Mouse (Mus musculus) neural tube, embryonic 12.5 days (tissue): ENCODE measurements at regions not wholly inside any gene's neighbourhood (a gene's known extent, or its start where the extent isn't known, plus 50 kb on each side); places are given as distances from the start of the nearest gene placed in this dataset.

Experiments used
- ATAC-seq: fragments of 200-750 bp; cut with Nextera tagmentation; 2 replicates; pipeline ENCODE4 v1.8.0; 2017; ENCODE audit warnings: low read depth, mild to moderate bottlenecking, moderate TSS enrichment, moderate library complexity; ENCODE audit not compliant: low FRiP score
- H3K27ac ChIP-seq: fragments of 300-500 bp; sonication (generic); 2 replicates; pipeline ENCODE4 v1.5.1; 2016
- H3K27me3 ChIP-seq: fragments of 300-500 bp; sonication (generic); replicated peaks from 2 replicates; pipeline ENCODE4 v1.6.1; 2016; ENCODE audit warnings: mild to moderate bottlenecking
- H3K36me3 ChIP-seq: fragments of 300-500 bp; sonication (generic); 2 replicates; pipeline ENCODE4 v1.6.1; 2016; ENCODE audit warnings: mild to moderate bottlenecking
- H3K4me1 ChIP-seq: fragments of 300-500 bp; sonication (generic); 2 replicates; pipeline ENCODE4 v1.6.1; 2016
- H3K4me2 ChIP-seq: fragments of 300-500 bp; sonication (generic); replicated peaks from 2 replicates; pipeline ENCODE4 v1.6.1; 2016; ENCODE audit warnings: mild to moderate bottlenecking
- H3K4me3 ChIP-seq: fragments of 300-500 bp; sonication (generic); 2 replicates; pipeline ENCODE4 v1.5.1; 2016
- H3K9ac ChIP-seq: fragments of 300-500 bp; sonication (generic); 2 replicates; pipeline ENCODE4 v1.6.1; 2016; ENCODE audit warnings: mild to moderate bottlenecking
- H3K9me3 ChIP-seq: fragments of 300-500 bp; sonication (generic); 2 replicates; pipeline ENCODE4 v1.6.1; 2016; ENCODE audit warnings: mild to moderate bottlenecking
- WGBS: fragments of 180-500 bp; shearing (Covaris S2); methylation state at CpG from one replicate; pipeline ENCODE4 v1.1.7; 2016; 5-methylcytosine and 5-hydroxymethylcytosine counted together

DNA sequence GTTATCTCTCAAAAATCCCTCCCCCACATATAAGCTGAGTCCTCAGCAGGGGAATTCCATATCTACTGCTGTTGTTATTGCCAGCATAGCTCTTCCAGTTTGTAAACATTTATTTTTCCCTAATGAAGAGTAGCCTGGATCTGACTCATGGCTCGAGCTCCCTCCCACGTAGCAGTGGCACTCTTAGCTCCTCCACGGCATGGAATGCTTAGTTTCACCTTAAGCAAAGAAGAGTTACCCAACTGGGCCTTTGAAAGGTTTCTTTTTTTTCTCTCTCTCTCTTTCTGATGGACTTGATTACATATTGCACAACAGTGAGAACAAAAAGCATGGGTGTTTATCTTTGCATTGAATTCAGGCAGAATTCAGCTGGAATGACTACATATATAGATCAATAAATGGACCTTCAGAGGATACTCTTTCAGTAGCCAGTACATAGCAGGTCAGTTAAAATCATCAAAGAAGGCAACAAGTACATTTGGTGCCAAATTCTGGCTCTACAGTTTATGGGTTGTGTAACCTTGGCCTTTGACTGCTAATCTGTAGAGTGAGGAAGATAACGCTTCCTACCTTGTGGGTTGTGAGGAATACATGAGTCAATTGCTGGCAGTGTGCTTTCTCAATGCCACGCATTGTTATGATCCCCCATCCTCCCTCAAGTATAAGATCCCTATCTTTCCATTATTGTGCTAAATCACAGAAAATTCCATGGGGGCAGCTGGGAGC lies 126.2 kb upstream of the Acsl4 start:
- Histone ChIP-seq H3K9ac (no peak overlapping the region), H3K9me3 (no peaks in the 10 kb centered on the region), H3K27ac (no peak overlapping the region), H3K4me3 (no peak overlapping the region), H3K4me1 (no peaks in the 10 kb centered on the region), H3K27me3 (no peaks in the 10 kb centered on the region), H3K4me2 (no peak overlapping the region), H3K36me3 (no peaks in the 10 kb centered on the region)
- no peak for ATAC-seq
- WGBS, result 91% methylated on average over 5 of the region's 5 CpGs

DNA sequence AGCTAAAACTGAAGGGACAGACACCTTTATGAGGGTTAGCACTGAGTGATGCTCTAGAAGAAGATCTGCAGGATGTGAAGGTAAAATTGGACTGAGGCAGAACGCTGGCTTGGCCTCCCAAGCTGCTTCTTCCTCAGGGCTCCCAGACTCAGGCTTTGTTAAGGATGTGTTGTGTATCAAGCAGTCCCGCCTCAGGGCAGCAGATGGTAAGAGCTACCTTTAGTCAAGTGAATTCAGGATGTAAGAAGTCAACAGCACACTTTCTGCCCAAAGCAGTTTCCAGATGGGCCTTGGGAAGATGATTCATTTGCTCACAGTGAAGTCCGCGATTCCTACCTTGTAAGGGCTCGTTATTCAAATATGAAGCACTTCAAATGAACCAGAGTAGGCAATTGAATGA lies 126.9 kb upstream of the Acsl4 start:
- Histone ChIP-seq H3K27me3 (no peaks in the 10 kb centered on the region), H3K4me1 (no peaks in the 10 kb centered on the region), H3K9ac (no peak overlapping the region), H3K4me2 (no peak overlapping the region), H3K36me3 (no peaks in the 10 kb centered on the region), H3K4me3 (no peak overlapping the region), H3K27ac (no peak overlapping the region), H3K9me3 (no peaks in the 10 kb centered on the region)
- 81% methylated on average over 5 of the region's 5 CpGs for WGBS
- no peak for ATAC-seq

DNA sequence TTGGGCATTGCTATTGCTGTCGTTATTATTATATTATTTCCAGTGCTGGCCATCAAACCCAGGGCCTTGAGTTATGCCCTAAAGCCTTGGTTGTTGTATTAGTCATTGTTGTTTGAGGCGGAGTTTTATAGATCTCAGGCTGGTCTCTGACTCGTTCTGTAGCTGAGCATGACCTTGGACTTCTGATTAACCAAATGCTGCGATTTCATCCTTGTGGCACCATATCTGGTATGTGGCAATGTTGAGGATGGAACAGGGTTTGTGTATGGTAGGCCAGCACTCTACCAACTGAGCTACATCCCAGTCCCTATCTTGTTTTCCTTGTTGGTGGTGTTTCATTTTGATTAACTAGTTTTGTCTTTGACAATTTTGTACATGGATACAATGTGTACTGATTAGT lies 130.7 kb upstream of the Acsl4 start:
- ATAC-seq, result no peak
- 87% methylated on average over 4 of the region's 4 CpGs for WGBS
- H3K36me3 ChIP-seq, result no peaks in the 10 kb centered on the region
- no peak overlapping the region for H3K4me2 ChIP-seq
- no peak overlapping the region for H3K4me3 ChIP-seq
- no peak overlapping the region for H3K27ac ChIP-seq
- no peaks in the 10 kb centered on the region for H3K4me1 ChIP-seq
- no peaks in the 10 kb centered on the region for H3K9me3 ChIP-seq
- H3K9ac ChIP-seq, result no peak overlapping the region
- no peaks in the 10 kb centered on the region for H3K27me3 ChIP-seq

DNA sequence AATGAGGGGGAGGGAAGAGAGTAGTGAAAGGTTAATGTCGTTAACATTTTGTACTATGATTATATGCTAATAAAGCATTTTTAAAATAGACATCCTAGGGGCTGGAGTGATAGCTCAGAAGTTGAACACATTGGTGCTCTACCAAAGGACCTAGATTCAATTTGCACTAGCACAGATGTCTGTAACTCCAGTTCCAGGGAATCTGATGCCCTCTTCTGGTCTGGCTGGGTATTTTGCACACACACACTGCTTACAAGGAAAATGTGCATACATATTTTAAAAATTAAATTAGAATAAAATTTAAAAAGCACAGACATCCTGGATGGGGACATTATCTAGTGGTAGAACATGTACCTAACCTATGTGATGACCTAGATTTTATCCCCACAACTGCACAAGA lies 136.6 kb upstream of the Acsl4 start:
- no peaks in the 10 kb centered on the region for H3K4me1 ChIP-seq

DNA sequence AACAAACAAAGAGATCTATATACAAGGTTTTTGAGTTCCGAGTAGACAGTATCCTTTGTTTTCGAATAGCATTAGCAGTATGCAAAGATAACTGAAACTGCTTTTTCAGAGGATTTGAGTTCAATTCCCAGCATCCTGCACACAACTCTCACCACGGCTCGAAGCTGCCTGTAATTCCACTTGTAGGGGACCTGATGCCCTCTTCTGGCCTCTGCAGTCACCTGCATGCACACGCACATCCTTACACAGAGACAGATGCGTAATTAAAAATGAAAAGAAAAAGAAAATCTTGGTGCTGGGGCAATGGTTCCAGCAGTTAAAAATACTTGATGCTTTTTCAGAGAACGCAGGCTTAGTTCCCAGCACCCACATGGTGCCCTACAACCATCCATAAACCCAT lies 139.6 kb upstream of the Acsl4 start:
- Histone ChIP-seq H3K27ac (no peak overlapping the region), H3K27me3 (no peaks in the 10 kb centered on the region), H3K36me3 (no peaks in the 10 kb centered on the region), H3K9ac (no peak overlapping the region), H3K4me3 (no peak overlapping the region), H3K4me2 (no peak overlapping the region), H3K9me3 (no peaks in the 10 kb centered on the region), H3K4me1 (no peaks in the 10 kb centered on the region)
- ATAC-seq, result no peak
- 55% methylated on average over 7 of the region's 7 CpGs for WGBS

More for the DNA sequence above, 136.6 kb upstream of the Acsl4 start:
- Histone ChIP-seq H3K4me3 (no peak overlapping the region), H3K4me2 (no peak overlapping the region), H3K27me3 (no peaks in the 10 kb centered on the region), H3K9ac (no peak overlapping the region), H3K9me3 (no peaks in the 10 kb centered on the region), H3K27ac (no peak overlapping the region), H3K36me3 (no peaks in the 10 kb centered on the region)
- ATAC-seq, result no peak
- 25% methylated on average over 1 of the region's 1 CpGs for WGBS

DNA sequence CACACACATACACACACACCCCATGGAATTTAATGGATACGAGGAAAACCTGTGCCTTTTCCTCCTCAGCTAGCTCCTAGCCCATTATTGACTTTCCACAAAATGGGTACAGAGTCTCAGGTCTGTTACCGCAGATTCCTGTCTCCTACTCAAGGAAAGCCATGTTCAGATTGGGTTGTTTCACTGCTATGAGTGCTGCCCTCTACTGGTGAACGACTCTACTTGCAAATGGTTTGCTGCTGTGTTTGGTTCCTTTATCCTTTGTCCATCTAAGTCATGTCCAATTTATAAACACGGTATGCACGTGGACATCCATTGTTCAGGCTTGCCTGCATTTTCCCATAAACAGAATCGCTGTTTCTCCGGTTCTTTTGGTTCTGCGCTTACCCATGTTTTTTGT lies 144.4 kb upstream of the Acsl4 start:
- ATAC-seq, result peak; percentile 4; the same call in 1 of the 2 replicates
- Histone ChIP-seq H3K27ac (no peak overlapping the region), H3K4me3 (no peak overlapping the region), H3K9ac (no peak overlapping the region), H3K36me3 (no peaks in the 10 kb centered on the region), H3K4me1 (no peaks in the 10 kb centered on the region), H3K9me3 (no peaks in the 10 kb centered on the region), H3K4me2 (no peak overlapping the region), H3K27me3 (no peaks in the 10 kb centered on the region)
- WGBS, result 40% methylated on average over 8 of the region's 8 CpGs

DNA sequence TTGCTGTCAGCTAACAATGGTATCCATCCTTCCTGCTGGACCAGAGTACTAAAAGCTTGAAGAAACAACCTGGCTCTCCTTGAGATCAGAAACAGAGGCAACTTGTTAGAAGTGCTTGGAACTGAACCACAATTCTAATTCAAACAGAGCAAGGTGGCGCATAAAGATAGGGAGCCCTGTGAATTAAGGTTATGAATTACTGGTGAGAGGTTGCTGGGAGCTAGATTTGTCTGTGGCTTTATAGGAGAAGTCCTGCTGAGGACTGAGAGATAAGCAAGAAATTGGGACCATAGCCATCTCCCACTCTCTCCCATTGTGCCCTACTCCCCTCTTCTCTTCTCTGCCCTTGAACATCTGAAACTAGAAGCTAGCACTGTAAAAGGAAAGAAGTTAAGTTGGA lies 145.2 kb upstream of the Acsl4 start:
- Histone ChIP-seq H3K36me3 (no peaks in the 10 kb centered on the region), H3K27ac (no peak overlapping the region), H3K4me2 (no peak overlapping the region), H3K4me3 (no peak overlapping the region), H3K4me1 (no peaks in the 10 kb centered on the region), H3K9ac (no peak overlapping the region), H3K27me3 (no peaks in the 10 kb centered on the region), H3K9me3 (no peaks in the 10 kb centered on the region)
- ATAC-seq, result no peak
- WGBS, result 82% methylated on average over 1 of the region's 1 CpGs

DNA sequence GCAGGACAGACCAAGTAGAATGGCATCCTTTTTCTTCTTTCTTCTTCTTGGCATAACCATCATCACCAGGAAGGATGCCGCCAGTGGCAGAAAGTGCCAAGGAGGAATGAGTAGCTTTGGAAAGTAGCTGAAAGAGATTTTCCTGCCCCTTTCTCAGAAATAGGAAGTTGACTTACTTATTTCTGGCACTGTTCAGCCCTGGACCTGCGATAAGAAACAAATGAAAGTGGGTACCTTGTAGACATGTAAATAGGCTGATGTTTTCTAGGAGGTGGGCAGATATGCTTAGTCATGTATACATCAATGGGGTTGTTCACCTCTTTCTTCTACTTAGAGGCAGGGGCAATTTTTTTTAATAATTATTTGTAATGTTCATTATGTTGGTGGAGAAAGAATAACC lies 145.3 kb upstream of the Tmem164 start:
- Histone ChIP-seq H3K27ac (no peak overlapping the region), H3K9ac (no peak overlapping the region), H3K4me2 (no peak overlapping the region), H3K4me1 (no peaks in the 10 kb centered on the region), H3K27me3 (no peaks in the 10 kb centered on the region), H3K4me3 (no peak overlapping the region), H3K36me3 (no peaks in the 10 kb centered on the region), H3K9me3 (no peaks in the 10 kb centered on the region)
- 92% methylated on average over 2 of the region's 2 CpGs for WGBS
- ATAC-seq, result no peak

DNA sequence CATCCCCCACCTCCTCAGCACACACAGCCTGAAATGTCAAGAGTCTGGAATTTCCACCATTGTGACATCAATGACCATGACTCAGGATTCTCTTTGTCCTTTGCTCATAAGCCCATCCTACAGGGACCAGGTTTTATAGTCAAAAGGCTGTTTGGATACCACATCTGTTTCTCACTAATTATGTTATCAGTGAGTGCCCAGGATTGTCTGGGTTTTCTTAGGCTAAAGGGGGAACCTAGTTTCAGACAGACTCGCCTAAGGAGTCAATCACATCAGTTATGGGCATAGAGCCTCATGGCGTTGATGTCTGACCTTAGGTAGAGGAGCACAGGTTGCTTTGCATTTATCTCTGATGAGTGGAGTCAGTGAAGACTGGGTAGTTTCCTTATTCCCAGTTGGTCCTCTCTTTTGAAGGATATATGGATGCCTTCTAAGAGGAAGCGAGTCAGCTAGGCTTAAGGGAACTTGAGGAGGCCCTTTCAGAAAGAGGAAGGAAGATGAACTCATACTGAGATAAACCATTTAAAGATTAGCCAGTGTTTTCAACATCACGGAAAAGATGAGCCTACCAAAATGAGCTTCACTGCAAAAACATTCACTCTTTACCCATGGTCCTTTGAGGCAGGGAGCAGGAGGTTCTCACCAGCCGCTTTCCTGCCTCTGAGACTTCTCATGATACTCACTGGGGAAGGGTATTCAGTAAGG lies 143.8 kb upstream of the Tmem164 start:
- no peaks in the 10 kb centered on the region for H3K9me3 ChIP-seq
- H3K27me3 ChIP-seq, result no peaks in the 10 kb centered on the region
- H3K9ac ChIP-seq, result no peak overlapping the region
- no peak for ATAC-seq
- no peak overlapping the region for H3K27ac ChIP-seq
- no peak overlapping the region for H3K4me3 ChIP-seq
- no peaks in the 10 kb centered on the region for H3K4me1 ChIP-seq
- WGBS, result 84% methylated on average over 5 of the region's 5 CpGs
- H3K36me3 ChIP-seq, result no peaks in the 10 kb centered on the region
- H3K4me2 ChIP-seq, result no peak overlapping the region

DNA sequence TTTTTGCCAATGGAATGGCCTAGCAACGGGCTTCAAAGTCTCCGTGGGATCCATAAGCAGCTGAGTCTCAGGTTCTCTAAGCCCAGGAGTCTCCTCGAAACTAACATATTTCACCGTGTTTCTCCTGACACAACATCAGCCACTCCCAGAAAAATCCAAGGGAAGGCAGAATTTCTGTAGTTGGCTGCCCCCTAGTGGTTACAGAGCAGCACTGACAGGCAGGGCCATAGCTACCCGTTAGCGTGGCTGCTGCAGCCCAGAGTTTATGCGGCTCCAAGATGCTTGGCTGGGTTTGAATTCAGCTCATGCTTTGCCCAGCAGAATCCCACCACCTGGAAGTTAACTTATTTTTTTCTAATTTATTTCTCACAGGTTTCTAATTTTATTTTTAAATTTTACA lies 140.9 kb upstream of the Tmem164 start:
- H3K27me3 ChIP-seq, result no peaks in the 10 kb centered on the region
- H3K9me3 ChIP-seq, result no peaks in the 10 kb centered on the region
- no peak overlapping the region for H3K27ac ChIP-seq
- H3K4me1 ChIP-seq, result no peaks in the 10 kb centered on the region
- no peak overlapping the region for H3K4me3 ChIP-seq
- ATAC-seq, result peak; percentile 70; the same call in 1 of the 2 replicates
- H3K36me3 ChIP-seq, result no peaks in the 10 kb centered on the region
- WGBS, result 24% methylated on average over 7 of the region's 7 CpGs
- no peak overlapping the region for H3K9ac ChIP-seq
- H3K4me2 ChIP-seq, result 0 out of 2 replicates have a peak overlapping the region, but pooled peaks have one; percentile 9

DNA sequence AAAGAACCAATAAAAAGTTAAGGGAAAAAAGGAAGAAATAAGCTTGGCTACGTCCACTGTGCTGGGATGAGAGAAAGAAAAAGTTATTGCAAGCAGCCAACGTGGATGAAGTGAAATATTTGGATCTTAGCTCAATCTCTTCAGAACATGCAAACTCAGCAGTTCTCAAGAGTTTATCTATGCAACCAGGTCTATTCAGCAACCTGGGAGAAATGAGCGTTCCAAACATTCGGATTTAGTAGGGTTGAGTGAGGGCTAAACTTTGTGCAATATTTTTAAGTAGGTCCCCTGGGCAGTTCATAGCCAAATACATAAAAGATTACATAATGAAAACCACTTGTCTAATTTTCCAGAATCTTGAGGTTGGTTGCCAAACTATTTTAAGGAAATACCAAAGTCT lies 129.0 kb upstream of the Tmem164 start:
- Histone ChIP-seq H3K4me3 (no peak overlapping the region), H3K4me1 (no peaks in the 10 kb centered on the region), H3K9ac (no peak overlapping the region), H3K27ac (no peak overlapping the region), H3K27me3 (no peaks in the 10 kb centered on the region), H3K36me3 (no peaks in the 10 kb centered on the region), H3K9me3 (no peaks in the 10 kb centered on the region), H3K4me2 (no peak overlapping the region)
- no peak for ATAC-seq
- WGBS, result 81% methylated on average over 4 of the region's 4 CpGs

DNA sequence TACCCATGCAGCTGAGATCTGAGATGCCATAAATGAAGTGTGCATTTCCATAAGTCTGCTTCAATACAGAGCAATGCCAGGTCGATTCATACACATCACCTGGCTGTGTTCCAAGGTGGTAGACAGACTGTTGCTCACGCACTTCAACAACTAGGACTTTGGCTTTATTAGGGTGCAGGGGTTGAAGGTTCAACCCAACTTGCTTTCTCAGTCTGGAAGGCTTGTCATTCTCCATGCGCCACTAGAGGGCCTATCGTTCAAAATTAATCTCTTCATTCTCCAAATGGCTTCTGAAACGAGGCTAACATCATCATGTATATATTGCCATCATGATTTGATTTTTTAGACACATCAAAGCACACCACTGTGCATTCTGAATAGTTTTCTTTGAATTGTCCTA lies 127.0 kb upstream of the Tmem164 start:
- 20% methylated on average over 5 of the region's 5 CpGs for WGBS
- H3K36me3 ChIP-seq, result no peaks in the 10 kb centered on the region
- ATAC-seq, result no peak
- H3K27me3 ChIP-seq, result no peaks in the 10 kb centered on the region
- no peak overlapping the region for H3K27ac ChIP-seq
- H3K4me2 ChIP-seq, result no peak overlapping the region
- no peaks in the 10 kb centered on the region for H3K4me1 ChIP-seq
- no peak overlapping the region for H3K9ac ChIP-seq
- no peak overlapping the region for H3K4me3 ChIP-seq
- H3K9me3 ChIP-seq, result no peaks in the 10 kb centered on the region

DNA sequence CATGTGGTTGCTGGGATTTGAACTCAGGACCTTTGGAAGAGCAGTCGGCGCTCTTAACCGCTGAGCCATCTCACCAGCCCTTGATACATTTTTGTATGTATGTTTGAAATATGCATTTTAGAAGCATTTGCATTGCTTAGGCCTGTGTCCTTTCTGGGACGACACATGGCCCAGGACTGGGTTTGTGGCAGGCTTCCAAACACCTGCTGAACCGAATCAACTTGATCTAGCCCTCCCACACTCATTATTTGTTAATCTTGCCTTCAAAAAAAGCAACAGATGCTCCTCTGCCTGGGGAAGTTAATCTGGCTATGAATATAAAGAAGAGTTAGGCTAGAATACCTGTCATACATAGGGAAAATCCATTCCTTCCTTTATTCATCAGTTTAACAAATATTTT lies 123.7 kb upstream of the Tmem164 start:
- Histone ChIP-seq H3K9me3 (no peaks in the 10 kb centered on the region), H3K36me3 (no peaks in the 10 kb centered on the region), H3K4me1 (no peaks in the 10 kb centered on the region), H3K4me3 (no peak overlapping the region), H3K27me3 (no peaks in the 10 kb centered on the region), H3K27ac (no peak overlapping the region), H3K4me2 (no peak overlapping the region), H3K9ac (no peak overlapping the region)
- WGBS, result 83% methylated on average over 5 of the region's 5 CpGs
- ATAC-seq, result no peak
